Mouse (Mus musculus) right cerebral cortex, postnatal 36 days (tissue): ENCODE data around the gene Igsf8.
A peak's percentile ranks its signal among the peaks of the same experiment; 100 is the strongest.

Source experiments
- DNase-seq, 2 experiments: peaks; one replicate each; pipeline ENCODE4 v3.0.0; 2022; ENCODE audit warnings: low spot score in 2 of 2, mixed read lengths in 1 of 2

The Igsf8 gene

GRCm38 (mm10) chr1:172323298-172323697 is 61.9 kb downstream of the Igsf8 start:
- no peak for DNase-seq

DNA sequence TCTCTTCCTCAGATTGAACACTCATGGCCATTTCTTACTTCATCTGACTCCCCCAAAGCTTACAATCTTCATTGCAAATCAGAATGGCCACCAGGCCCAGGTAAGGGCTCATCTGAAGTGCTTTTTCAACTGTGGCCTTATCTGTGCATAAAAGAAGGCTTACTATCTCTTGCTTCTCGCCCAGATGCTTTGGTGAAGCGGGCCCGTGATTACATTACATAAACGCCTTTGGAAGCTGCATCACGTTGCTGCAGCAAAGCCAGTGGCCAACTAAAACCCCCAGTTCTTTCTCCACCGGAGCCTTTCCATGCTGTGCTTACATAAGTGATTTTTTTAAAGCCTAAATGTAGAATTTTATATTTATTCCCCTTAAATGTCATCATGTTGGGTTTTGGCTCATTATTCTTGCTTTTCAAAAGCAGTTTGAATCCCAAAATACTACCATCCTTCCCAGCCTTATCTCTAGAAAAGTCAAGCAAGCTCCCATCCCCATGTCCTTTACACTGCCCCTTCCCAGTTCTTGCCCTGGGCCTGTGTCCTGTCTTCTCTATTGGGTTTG is 62.4 kb downstream of the Igsf8 start:
- peak; percentile 74 to 83 for DNase-seq

DNA sequence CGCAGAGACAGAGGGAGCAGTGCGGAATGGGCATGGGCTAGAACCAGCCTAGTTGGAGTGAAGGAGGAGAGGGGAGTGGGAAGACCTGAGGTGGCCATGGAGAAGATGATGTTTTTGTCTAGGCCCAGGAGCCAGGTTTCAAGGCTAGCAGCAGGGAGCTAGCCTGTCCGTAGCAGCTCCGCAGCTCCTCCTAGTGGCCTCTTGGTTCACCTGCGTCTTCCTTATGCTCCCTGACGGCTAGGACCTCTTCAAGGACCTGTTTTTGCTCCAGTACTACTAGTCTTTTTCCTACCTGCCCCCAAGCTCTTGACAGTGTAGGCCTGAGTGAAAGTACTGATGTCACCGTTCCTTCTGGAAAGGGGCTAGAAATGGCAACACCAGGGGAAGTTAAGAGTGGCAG is 63.3 kb downstream of the Igsf8 start:
- DNase-seq, result peak in 1 of 2 experiments; percentile 73

DNA sequence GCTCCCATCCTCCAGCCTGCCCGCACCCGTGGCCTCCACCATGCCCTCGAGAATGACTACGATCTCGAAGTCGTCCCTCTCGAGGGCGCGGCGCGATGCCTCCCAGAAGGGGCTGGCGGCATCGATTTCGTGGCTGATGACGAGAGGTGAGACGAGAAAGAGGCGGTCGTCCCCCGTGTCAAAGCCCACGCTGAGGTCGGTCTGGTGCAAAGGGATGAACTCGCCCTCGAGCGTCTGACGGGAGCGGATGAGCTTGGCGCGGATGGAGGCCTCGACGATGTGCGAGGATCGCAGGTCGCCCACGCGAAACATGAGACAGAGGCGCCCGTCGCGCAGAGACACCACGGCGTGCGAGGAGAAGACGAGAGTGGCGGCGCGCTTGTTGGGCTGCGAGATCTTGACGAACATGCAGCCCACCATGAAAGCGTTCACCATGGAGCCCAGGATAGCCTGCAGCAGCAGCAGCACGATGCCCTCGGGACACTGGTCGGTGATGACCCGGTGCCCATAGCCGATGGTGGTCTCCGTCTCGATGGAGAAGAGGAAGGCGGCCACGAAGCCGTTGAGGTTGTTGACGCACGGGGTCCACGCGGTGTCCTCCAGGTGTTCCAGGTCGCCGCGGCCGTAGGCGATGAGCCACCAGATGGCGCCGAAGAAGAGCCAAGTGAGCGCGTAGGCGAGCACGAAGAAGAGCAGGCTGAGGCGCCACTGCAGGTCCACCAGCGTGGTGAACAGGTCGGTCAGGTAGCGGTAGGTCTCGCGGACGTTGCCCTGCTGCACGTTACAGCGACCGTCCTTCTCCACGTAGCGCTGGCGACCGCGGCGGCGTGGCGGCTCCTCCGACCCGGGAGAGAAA is 64.5 kb downstream of the Igsf8 start:
- no peak for DNase-seq

DNA sequence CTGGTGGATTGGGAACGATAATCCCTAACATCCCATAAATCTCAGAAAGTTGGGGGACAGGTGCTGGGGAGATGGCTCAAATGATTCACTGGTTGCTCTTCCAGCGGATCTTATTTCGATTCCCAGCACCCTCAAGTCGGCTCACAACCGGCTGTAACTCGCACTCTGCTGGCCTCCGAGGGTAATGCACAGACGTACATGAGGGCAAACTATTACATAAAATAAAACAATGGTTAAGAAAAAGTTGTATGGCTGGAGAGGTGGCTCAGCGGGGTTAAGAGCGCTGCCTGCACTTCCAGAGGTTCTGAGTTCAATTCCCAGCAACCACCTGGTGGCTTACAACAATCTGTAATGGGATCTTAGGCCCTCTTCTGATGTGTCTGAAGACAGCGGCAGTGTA is 65.2 kb downstream of the Igsf8 start:
- peak in 1 of 2 experiments; percentile 1 for DNase-seq

- DNase-seq, result peak in 1 of 2 experiments; percentile 41
Observed at GRCm38 (mm10) chr1:172327206-172328001, 66.0 kb downstream of the Igsf8 start.

DNA sequence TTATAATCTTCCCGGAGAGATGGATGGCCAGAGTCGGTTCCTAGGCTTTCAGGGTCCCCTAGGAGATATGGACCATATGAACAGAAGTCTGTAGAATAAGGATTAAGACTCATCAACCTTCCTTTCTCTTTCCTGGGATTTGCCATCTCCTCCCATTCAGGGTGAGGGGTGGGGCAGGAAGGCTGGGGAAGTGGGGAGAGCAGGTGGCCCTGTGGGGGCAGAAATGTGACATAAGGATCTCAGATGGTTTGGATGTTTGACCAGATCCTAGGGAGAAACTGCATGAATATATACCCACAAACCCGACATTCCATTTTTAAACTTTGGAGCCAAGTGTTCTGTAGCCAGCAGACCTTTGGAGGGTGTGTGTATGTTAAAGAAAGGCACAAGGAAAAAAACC is 66.6 kb downstream of the Igsf8 start:
- no peak for DNase-seq

DNA sequence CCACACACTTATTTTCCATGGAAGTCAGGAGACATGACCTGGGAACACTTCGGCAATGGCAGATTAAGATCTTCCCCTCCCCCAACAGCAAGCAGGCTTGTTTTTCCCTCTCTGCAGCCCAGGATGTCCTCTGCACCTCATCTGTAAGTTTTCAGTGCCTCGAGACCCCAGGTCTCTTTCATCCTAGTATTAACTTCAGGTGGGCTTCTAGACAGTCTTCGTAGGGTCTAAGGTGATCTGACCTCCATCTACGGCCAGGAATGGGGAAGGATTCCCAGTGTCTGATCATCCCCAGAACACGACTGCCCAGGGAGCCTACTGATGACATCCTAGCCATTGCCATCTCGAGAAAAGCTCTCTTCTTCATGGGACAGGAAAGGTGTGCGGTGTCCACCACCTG is 67.0 kb downstream of the Igsf8 start:
- no peak for DNase-seq

- peak; percentile 74 to 92 for DNase-seq
Observed at GRCm38 (mm10) chr1:172329131-172329530, 67.7 kb downstream of the Igsf8 start, which contains the start of gene Kcnj9. Gene Kcnj9, minus strand, starts transcription at chr1:172329318.

- DNase-seq, result no peak
Observed at GRCm38 (mm10) chr1:172329616-172330015, 68.2 kb downstream of the Igsf8 start.

- no peak for DNase-seq
Observed at GRCm38 (mm10) chr1:172331422-172331947, 70.0 kb downstream of the Igsf8 start.

- no peak for DNase-seq
Observed at GRCm38 (mm10) chr1:172332925-172333324, 71.5 kb downstream of the Igsf8 start.

- DNase-seq, result no peak
Observed at GRCm38 (mm10) chr1:172333512-172333911, 72.1 kb downstream of the Igsf8 start.

- no peak for DNase-seq
Observed at GRCm38 (mm10) chr1:172335804-172336203, 74.4 kb downstream of the Igsf8 start.

DNA sequence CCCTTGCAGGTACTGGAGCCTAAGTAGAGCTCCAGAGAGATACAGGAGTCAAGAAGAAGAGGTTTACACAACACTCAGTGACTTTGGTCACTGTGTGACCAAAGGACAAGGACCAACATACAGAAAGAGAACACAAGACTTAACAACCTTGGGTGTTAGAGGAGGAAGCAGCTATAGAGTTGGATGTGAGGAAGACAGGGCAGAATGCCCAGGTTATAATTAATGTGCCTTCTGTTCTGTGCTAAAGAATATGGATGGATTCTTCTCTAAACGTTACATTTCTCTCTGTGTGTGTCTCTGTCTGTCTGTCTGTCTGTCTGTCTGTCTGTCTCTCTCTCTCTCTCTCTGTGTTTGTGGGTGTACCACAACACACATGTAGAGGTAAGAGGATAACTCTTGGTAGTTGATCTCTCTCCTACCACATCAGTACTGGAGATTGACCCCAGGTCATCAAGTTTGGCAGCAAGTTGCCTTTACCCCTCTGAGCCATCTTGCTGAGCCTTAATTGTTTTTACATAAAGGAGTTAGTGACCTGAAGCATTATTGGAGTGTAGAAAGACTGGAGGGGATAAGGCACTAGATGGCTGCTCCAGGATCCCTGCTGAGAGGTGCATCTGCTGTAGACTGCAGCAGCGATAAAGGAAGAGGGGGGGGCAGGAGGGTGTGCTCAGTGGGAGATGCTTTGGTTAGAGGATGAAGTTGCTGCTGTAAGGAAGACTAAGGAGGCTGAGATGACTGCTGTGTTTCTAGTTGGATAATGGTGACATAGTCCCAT is 76.2 kb downstream of the Igsf8 start:
- no peak for DNase-seq

DNA sequence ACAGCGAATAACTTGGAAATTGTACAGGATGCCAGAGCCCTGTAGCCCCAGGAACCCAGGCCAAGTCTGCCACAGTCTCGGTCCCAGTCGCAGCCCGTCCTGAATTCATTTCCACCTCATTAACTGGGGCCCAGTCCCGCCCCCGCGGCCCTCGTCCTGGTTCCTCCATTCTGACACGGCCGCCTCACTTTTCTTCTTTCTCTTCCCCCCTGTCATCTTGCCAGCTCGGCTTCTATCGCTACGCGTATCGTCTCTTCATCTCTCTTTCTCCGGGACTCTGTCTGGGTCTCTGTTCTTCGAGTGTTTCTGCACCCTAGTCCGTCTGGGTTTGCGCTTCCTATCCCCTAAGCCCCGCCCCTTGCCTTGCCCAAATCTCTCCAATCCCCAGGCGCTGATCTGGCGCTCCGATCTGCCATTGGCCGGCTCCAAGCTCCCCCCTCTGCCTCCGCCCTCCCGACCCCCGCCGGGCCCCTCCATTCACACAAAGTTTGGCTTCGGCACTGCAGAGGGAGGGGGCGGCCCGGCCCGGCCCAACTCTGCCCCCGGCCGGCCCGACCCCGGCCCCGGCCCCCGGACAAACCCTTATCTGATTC is 79.4 kb downstream of the Igsf8 start, which contains the start of gene Kcnj10:
Gene Kcnj10 (plus strand): TSS at position 482 of the 593 bp plus-strand sequence.
- peak in 1 of 2 experiments; percentile 59 for DNase-seq

DNA sequence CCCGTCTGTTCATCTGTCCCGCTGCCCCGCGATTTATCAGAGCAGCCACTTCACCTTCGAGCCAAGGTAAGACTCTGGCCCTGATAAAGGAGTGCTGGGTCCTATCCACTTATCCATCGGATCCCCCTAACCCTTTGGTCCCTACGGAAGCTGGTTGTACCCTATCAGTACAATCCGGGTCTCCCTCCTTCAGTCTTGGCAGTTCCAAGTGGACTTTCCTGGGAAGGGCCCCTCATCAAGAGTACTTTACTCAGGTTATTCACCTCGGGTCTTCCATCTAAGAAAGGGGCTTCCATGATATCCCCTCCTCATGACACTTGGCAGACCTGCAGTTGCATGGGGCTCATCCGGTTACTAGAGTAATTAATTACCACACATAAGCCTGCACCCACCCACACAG is 79.9 kb downstream of the Igsf8 start:
- no peak for DNase-seq

DNA sequence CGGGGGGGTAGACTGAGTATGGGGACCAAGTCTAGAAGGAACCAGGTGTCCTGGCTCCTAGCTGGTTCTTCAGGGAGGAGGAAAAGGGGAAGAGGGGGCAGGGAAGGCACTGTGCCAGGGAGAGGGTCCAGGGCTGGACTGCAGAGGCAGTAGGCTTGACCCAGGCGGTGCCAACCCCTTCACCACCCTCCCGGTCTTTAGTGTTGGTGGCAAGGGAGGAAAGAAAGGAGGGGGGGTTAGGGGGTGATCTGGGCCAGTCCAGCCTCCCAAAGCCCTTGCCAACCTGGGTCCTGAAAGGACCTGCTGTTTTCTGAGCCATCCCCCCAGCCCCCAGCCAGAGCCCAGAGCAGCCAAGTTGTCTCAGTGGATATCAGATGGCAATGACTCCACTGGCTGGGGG is 81.3 kb downstream of the Igsf8 start:
- peak in 1 of 2 experiments; percentile 49 for DNase-seq

- no peak for DNase-seq
Observed at GRCm38 (mm10) chr1:172343914-172344313, 82.5 kb downstream of the Igsf8 start.

GRCm38 (mm10) chr1:172344820-172345219 is 83.4 kb downstream of the Igsf8 start:
- DNase-seq, result no peak

- DNase-seq, result no peak
Observed at GRCm38 (mm10) chr1:172346707-172347106, 85.3 kb downstream of the Igsf8 start.
